In the genomic region with DNA sequence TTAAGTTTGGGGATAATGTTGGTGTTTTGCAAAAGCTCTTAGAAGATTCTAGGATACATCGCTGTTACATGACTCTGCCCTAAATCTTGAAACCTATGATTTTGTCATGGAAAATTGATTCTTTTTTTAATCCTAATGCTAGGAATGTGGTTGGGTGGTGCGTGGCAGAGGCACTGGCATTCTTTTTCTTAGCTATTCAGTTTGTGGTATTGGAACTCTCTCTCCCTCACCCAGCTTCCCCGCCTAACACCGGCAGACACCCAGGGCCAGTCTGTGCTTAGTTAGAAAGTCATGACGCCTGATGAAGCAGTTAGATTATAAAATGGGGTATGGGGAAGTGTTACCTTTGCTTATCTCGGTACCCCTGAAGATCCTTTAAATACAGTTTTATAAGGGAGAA, we compare ENCODE assay signal across 19 mouse cellular contexts. TPM values are rescaled to one million over a fixed set of nuclear protein-coding genes. Genes with fewer than 3 reads are reported as not detected.
DNase-seq lines count a peak whose midpoint lies in the region; ATAC-seq lines count a peak whose summit lies in the region.
"Had no signal": no experiment of that assay in that cellular context is flagged by ENCODE, and none has a peak within 500 bp of the region (broad histone marks: within the 10 kb centered on the region; RNA-seq: fewer than 3 reads in every experiment).

No protein-coding gene starts in this region.

- 0 out of 2 replicates have a peak, but pooled peaks cover 16% of the 10 kb centered on the region for H3K4me1 ChIP-seq in embryonic facial prominence, embryonic 13.5 days
- H3K4me1 ChIP-seq: heart, embryonic 12.5 days; hindbrain, embryonic 10.5 days; intestine, embryonic 15.5 days had no signal

- 57% methylated on average over 6 of the region's 6 CpGs for WGBS in embryonic facial prominence, embryonic 13.5 days

- no peaks in the 10 kb centered on the region for H3K27me3 ChIP-seq in embryonic facial prominence, embryonic 13.5 days
- H3K27me3 ChIP-seq: heart, embryonic 12.5 days; intestine, embryonic 15.5 days had no signal

- H3K36me3 ChIP-seq in embryonic facial prominence, embryonic 13.5 days: peaks cover 27% of the 10 kb centered on the region
- H3K36me3 ChIP-seq: intestine, embryonic 15.5 days had no signal

- no peak overlapping the region for H3K9ac ChIP-seq in embryonic facial prominence, embryonic 13.5 days
- H3K9ac ChIP-seq: heart, embryonic 12.5 days; hindbrain, embryonic 14.5 days; intestine, embryonic 15.5 days had no signal

- no peak overlapping the region for H3K4me2 ChIP-seq in embryonic facial prominence, embryonic 13.5 days
- H3K4me2 ChIP-seq: heart, embryonic 12.5 days; hindbrain, embryonic 14.5 days; intestine, embryonic 15.5 days had no signal

- DNase-seq in 3134 (ENCODE audit: extremely low read depth, insufficient read length, low spot score) (peak; percentile 14), 3T3-L1 (ENCODE audit: low read depth, low spot score) (peak; percentile 36)
- DNase-seq in fibroblast of lung, adult 2 months (ENCODE audit: low read depth): peak; percentile 40
- DNase-seq in thymus, postnatal 4 days: no peak
- no peak for DNase-seq in adrenal gland, postnatal 4 days (ENCODE audit: low spot score in 2 of 2)
- DNase-seq: adrenal gland, adult 8-10 months; adrenal gland, postnatal 36 days; cerebellum, adult 11 months; cerebellum, adult 8-10 months; cerebellum, postnatal 25 days; gastrocnemius, postnatal 36 days; kidney, adult 18-20 months had no signal

- no peak for ATAC-seq in embryonic facial prominence, embryonic 13.5 days (ENCODE audit: insufficient number of reproducible peaks, insufficient read depth, low FRiP score, low TSS enrichment, low read depth)
- ATAC-seq: forebrain, embryonic 14.5 days; intestine, embryonic 15.5 days had no signal

- no peaks in the 10 kb centered on the region for H3K9me3 ChIP-seq in embryonic facial prominence, embryonic 13.5 days
- H3K9me3 ChIP-seq: intestine, embryonic 15.5 days had no signal

- peak overlapping the region; percentile 83 for H3K27ac ChIP-seq in embryonic facial prominence, embryonic 13.5 days
- H3K27ac ChIP-seq: forebrain, embryonic 10.5 days; hindbrain, embryonic 10.5 days; hindbrain, embryonic 14.5 days; intestine, embryonic 15.5 days had no signal

- H3K4me3 ChIP-seq in embryonic facial prominence, embryonic 13.5 days: no peak overlapping the region
- H3K4me3 ChIP-seq: forebrain, embryonic 10.5 days; heart, embryonic 12.5 days; hindbrain, embryonic 10.5 days; intestine, embryonic 15.5 days had no signal

RNA-seq across cellular contexts. Expression of a gene that starts 25.3 kb away (rescaled TPM):
- polyA plus RNA-seq in embryonic facial prominence, embryonic 13.5 days (2015; fragmentation: Nextera tagmentation; extraction: Ambion mirVana): 10.5 and 10.9 TPM in 2 replicates
- total RNA-seq in adrenal gland, postnatal 4 days (2021): 10 to 100 TPM; 19.3 to 22.9 TPM

RNA-seq across cellular contexts. Expression of a gene that starts 58.6 kb away (rescaled TPM):
- 179 and 184 TPM in 2 replicates for polyA plus RNA-seq in embryonic facial prominence, embryonic 13.5 days (2015; fragmentation: Nextera tagmentation; extraction: Ambion mirVana)
- 100 to 1,000 TPM; 306 to 308 TPM for total RNA-seq in adrenal gland, postnatal 4 days (2021)

Comparison
In these comparisons a context has a peak if more than half of its experiments do, and no peak if none do; other contexts are left out.
1. DNase-seq: peak in 3134 (single experiment), 3T3-L1 (single experiment) and fibroblast of lung, adult 2 months (single experiment); none in thymus, postnatal 4 days (single experiment) and adrenal gland, postnatal 4 days (0 of 2).